Mouse (Mus musculus): Measurements from ENCODE around the gene Snx17. TPM values are rescaled to one million over a fixed set of nuclear protein-coding genes. Genes with fewer than 3 reads are reported as not detected.

The Snx17 gene
- polyA plus RNA-seq, 1 experiment, result 138 TPM

DNA sequence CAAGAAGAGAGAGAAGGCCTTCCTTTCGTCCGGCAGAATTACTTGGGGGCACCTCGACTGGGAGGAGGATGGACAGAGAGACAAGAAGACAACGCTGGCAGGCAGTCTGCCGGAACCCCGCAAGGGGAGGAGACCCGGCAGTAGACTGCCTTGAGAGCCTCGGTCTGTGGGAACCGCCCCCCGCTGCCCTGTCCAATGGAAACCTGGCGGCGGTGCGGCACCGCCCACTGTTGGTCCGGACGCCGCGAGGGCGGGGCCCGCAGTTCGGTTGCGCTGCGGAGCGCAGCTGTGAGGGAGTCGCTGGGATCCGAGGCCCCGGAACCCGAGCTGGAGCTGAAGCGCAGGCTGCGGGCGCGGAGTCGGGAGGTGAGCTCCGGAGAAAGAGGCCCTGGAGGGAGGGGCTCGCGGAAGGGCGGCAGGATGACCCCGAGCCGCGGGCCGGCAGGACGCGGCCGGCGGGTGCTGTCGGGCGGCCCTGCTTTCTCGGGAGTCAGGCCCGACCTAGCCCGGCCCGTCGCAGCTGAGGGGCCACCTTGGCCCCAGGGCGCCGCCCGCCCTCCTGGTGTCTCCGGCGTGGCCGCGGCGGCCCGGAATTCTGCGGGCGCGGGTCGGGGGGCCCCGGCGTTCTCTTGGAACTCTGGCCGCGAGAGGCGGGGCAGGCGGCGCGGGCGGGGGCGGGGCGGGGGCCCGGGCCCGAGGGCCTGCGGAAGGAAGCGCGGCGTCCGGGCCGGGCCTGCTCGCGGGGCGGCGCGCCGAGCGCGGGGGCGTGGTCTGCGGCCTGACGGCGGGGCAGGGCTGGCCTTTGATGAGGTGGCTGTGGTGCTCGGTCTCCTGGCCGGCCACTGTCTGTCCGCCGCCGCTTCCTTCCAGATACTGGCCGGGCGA is 47.9 kb downstream of the Snx17 start, which contains the start of the genes Nrbp1 and Gm9970:
Nrbp1 (plus strand) TSS at position 228 of the 885 bp plus-strand sequence.
Gm9970 (minus strand) TSS at position 596 of the 885 bp plus-strand sequence.
- Histone ChIP-seq H3K79me2 (ENCODE audit: control insufficient read depth, insufficient read depth) (peaks cover 26% of the 10 kb centered on the region), H3K36me3 (ENCODE audit: control insufficient read depth, insufficient read depth) (peaks cover 24% of the 10 kb centered on the region), H3K4me2 (ENCODE audit: low read depth) (peak within 1 kb of the TSS; percentile 88), H3ac (ENCODE audit: control insufficient read depth, insufficient read length) (peak within 1 kb of the TSS; percentile 21), H3K27me3 (ENCODE audit: control insufficient read depth, insufficient read depth, insufficient read length) (no peaks in the 10 kb centered on the region), H3K4me3 (peak within 1 kb of the TSS; percentile 49)
- no peak for TF ChIP-seq REST (IDR thresholded peaks at IDR 0.05; ENCODE audit: insufficient read depth, insufficient read length)
- no peak for TF ChIP-seq TCF12 (IDR thresholded peaks at IDR 0.05; ENCODE audit: insufficient read depth, poor library complexity, severe bottlenecking)
- TF ChIP-seq POLR2A (IDR thresholded peaks at IDR 0.05; ENCODE audit: insufficient read length, low read depth), result peak; percentile 84
- peak; percentile 35 to 88 (median 87) for TF ChIP-seq MYOG (IDR thresholded peaks at IDR 0.05; ENCODE audit: control insufficient read depth in 1 of 3, insufficient read depth in 1 of 3, insufficient read length in 2 of 3, low read depth in 2 of 3)
- peak in 2 of 3 experiments; percentile 44 to 73 for TF ChIP-seq MYOD1 (IDR thresholded peaks at IDR 0.05; ENCODE audit: control insufficient read depth in 1 of 3, insufficient read length in 2 of 3, low read depth in 2 of 3)
- peak; percentile 87 for TF ChIP-seq POLR2AphosphoS2 (IDR thresholded peaks at IDR 0.05; ENCODE audit: insufficient read length, low read depth)
- TF ChIP-seq SRF (IDR thresholded peaks at IDR 0.05; ENCODE audit: control insufficient read depth, insufficient read length, low read depth), result no peak

DNA sequence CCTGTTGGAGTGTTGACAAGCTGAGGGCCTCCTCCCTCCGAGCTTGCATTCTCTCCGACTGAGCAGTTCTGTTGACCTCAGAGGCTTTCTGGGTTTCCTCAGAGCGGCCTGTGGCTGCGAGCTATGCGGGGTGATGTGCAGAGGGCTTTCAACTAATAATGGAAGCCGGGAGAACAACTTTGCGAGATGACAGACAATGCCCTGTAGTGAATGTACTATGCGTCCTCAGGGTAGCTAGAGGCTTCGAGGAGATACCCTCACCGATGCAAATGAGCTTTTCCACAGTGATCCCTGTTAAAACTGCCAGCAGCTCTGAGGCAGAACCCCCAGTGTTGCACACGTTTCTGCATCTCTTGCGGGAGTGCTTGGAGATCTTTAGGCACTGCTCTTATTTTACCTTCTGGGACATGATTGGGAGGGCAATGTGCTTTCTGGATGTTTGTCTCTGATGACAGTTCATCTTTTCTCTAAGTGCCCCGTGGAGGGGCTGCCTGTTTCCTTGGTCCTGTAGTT is 48.6 kb downstream of the Snx17 start:
- peak overlapping the region; percentile 88 for H3K4me2 ChIP-seq (ENCODE audit: low read depth)
- H3K36me3 ChIP-seq (ENCODE audit: control insufficient read depth, insufficient read depth), result peaks cover 30% of the 10 kb centered on the region
- H3ac ChIP-seq (ENCODE audit: control insufficient read depth, insufficient read length), result peak overlapping the region; percentile 21
- H3K27me3 ChIP-seq (ENCODE audit: control insufficient read depth, insufficient read depth, insufficient read length), result no peaks in the 10 kb centered on the region
- H3K79me2 ChIP-seq (ENCODE audit: control insufficient read depth, insufficient read depth), result peaks cover 26% of the 10 kb centered on the region
- peak overlapping the region; percentile 49 for H3K4me3 ChIP-seq
- no peak for TF ChIP-seq E2F4 (IDR thresholded peaks at IDR 0.05; ENCODE audit: insufficient read depth)
- TF ChIP-seq TCF12 (IDR thresholded peaks at IDR 0.05; ENCODE audit: insufficient read depth, poor library complexity, severe bottlenecking), result no peak
- TF ChIP-seq TCF3 (IDR thresholded peaks at IDR 0.05; ENCODE audit: insufficient read length, low read depth), result no peak
- TF ChIP-seq POLR2A (IDR thresholded peaks at IDR 0.05; ENCODE audit: insufficient read length, low read depth), result no peak
- TF ChIP-seq POLR2AphosphoS2 (IDR thresholded peaks at IDR 0.05; ENCODE audit: insufficient read length, low read depth), result no peak
- TF ChIP-seq MYOG (IDR thresholded peaks at IDR 0.05; ENCODE audit: control insufficient read depth in 1 of 3, insufficient read depth in 1 of 3, insufficient read length in 2 of 3, low read depth in 2 of 3), result no peak
- TF ChIP-seq SRF (IDR thresholded peaks at IDR 0.05; ENCODE audit: control insufficient read depth, insufficient read length, low read depth), result no peak

DNA sequence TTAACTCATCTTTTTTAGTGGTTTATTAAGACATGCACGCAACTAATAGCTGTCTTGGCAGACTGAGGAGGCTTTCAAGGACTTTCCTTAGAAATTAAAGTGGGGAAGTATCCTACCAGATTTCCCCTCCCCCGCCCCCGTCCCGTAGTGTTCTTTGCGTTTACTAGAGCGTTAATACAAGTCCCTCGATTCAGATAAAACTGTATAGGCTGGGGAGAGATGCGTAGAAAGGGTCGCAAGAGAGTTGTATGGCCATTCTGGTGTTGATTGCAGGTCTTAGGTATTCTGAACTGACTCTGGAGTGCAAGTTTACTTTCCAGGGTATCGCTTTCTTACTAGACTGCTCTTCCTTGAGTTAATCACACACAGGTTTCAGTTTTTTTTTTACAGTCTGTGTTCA is 49.2 kb downstream of the Snx17 start:
- Histone ChIP-seq H3ac (ENCODE audit: control insufficient read depth, insufficient read length) (no peak overlapping the region), H3K36me3 (ENCODE audit: control insufficient read depth, insufficient read depth) (peaks cover 30% of the 10 kb centered on the region), H3K27me3 (ENCODE audit: control insufficient read depth, insufficient read depth, insufficient read length) (no peaks in the 10 kb centered on the region), H3K79me2 (ENCODE audit: control insufficient read depth, insufficient read depth) (peaks cover 26% of the 10 kb centered on the region), H3K4me3 (peak overlapping the region; percentile 49), H3K4me2 (ENCODE audit: low read depth) (peak overlapping the region; percentile 88)
- TF ChIP-seq SRF (IDR thresholded peaks at IDR 0.05; ENCODE audit: control insufficient read depth, insufficient read length, low read depth), result no peak
- no peak for TF ChIP-seq TCF12 (IDR thresholded peaks at IDR 0.05; ENCODE audit: insufficient read depth, poor library complexity, severe bottlenecking)
- no peak for TF ChIP-seq TCF3 (IDR thresholded peaks at IDR 0.05; ENCODE audit: insufficient read length, low read depth)
- no peak for TF ChIP-seq MAX (IDR thresholded peaks at IDR 0.05; ENCODE audit: low read depth)
- TF ChIP-seq USF1 (IDR thresholded peaks at IDR 0.05; ENCODE audit: low read depth), result no peak
- TF ChIP-seq POLR2AphosphoS2 (IDR thresholded peaks at IDR 0.05; ENCODE audit: insufficient read length, low read depth), result no peak
- no peak for TF ChIP-seq REST (IDR thresholded peaks at IDR 0.05; ENCODE audit: insufficient read depth, insufficient read length)
- no peak for TF ChIP-seq E2F4 (IDR thresholded peaks at IDR 0.05; ENCODE audit: insufficient read depth)
- no peak for TF ChIP-seq CEBPB (IDR thresholded peaks at IDR 0.05; ENCODE audit: insufficient read depth, poor library complexity, severe bottlenecking)
- no peak for TF ChIP-seq MYOD1 (IDR thresholded peaks at IDR 0.05; ENCODE audit: control insufficient read depth in 1 of 3, insufficient read length in 2 of 3, low read depth in 2 of 3)
- TF ChIP-seq POLR2A (IDR thresholded peaks at IDR 0.05; ENCODE audit: insufficient read length, low read depth), result no peak
- TF ChIP-seq MYOG (IDR thresholded peaks at IDR 0.05; ENCODE audit: control insufficient read depth in 1 of 3, insufficient read depth in 1 of 3, insufficient read length in 2 of 3, low read depth in 2 of 3), result no peak

Other genes starting within 250 kb of the Snx17 start
- 26.2 TPM for gene Cgref1, start 247.6 kb upstream of the Snx17 start, polyA plus RNA-seq (2012; fragmentation: generic; extraction: Trizol)
- gene Preb, start 232.9 kb upstream of the Snx17 start, polyA plus RNA-seq (2012; fragmentation: generic; extraction: Trizol), result 158 TPM
- gene Tcf23, start 224.6 kb upstream of the Snx17 start, polyA plus RNA-seq (2012; fragmentation: generic; extraction: Trizol), result 0.62 TPM
- gene Atraid, start 144.9 kb upstream of the Snx17 start, polyA plus RNA-seq (2012; fragmentation: generic; extraction: Trizol), result 143 TPM
- 11.1 TPM for gene Slc5a6, start 144.3 kb upstream of the Snx17 start, polyA plus RNA-seq (2012; fragmentation: generic; extraction: Trizol)
- 31.5 TPM for gene Cad, start 138.4 kb upstream of the Snx17 start, polyA plus RNA-seq (2012; fragmentation: generic; extraction: Trizol)
- not detected for gene Dnajc5g, start 86.9 kb upstream of the Snx17 start, polyA plus RNA-seq (2012; fragmentation: generic; extraction: Trizol)
- 0.19 TPM for gene Slc30a3, start 85.0 kb upstream of the Snx17 start, polyA plus RNA-seq (2012; fragmentation: generic; extraction: Trizol)
- 110 TPM for gene Trim54, start 76.5 kb upstream of the Snx17 start, polyA plus RNA-seq (2012; fragmentation: generic; extraction: Trizol)
- gene Ucn, start 54.4 kb upstream of the Snx17 start, polyA plus RNA-seq (2012; fragmentation: generic; extraction: Trizol), result 0.78 TPM
- 35.8 TPM for gene Mpv17, start 39.0 kb upstream of the Snx17 start, polyA plus RNA-seq (2012; fragmentation: generic; extraction: Trizol)
- 2.6 TPM for gene Gm29609, start 13.3 kb upstream of the Snx17 start, polyA plus RNA-seq (2012; fragmentation: generic; extraction: Trizol)
- gene Gtf3c2, start 13.1 kb upstream of the Snx17 start, polyA plus RNA-seq (2012; fragmentation: generic; extraction: Trizol), result 24.9 TPM
- 60.2 TPM for gene Eif2b4, start 203 bp downstream of the Snx17 start, polyA plus RNA-seq (2012; fragmentation: generic; extraction: Trizol)
- 25.6 TPM for gene Zfp513, start 9.1 kb downstream of the Snx17 start, polyA plus RNA-seq (2012; fragmentation: generic; extraction: Trizol)
- 89.3 TPM for gene Ppm1g, start 27.5 kb downstream of the Snx17 start, polyA plus RNA-seq (2012; fragmentation: generic; extraction: Trizol)
- 87.9 TPM for gene Nrbp1, start 47.6 kb downstream of the Snx17 start, polyA plus RNA-seq (2012; fragmentation: generic; extraction: Trizol)
- not detected for gene Gm9970, start 48.0 kb downstream of the Snx17 start, polyA plus RNA-seq (2012; fragmentation: generic; extraction: Trizol)
- 2.1 TPM for gene Krtcap3, start 58.5 kb downstream of the Snx17 start, polyA plus RNA-seq (2012; fragmentation: generic; extraction: Trizol)
- 22.5 TPM for gene Ift172, start 97.9 kb downstream of the Snx17 start, polyA plus RNA-seq (2012; fragmentation: generic; extraction: Trizol)
- 4.9 TPM for gene Fndc4, start 102.9 kb downstream of the Snx17 start, polyA plus RNA-seq (2012; fragmentation: generic; extraction: Trizol)
- gene Gckr, start 104.2 kb downstream of the Snx17 start, polyA plus RNA-seq (2012; fragmentation: generic; extraction: Trizol), result 0.16 TPM

Data from myocyte (in vitro differentiated cells).